Mouse (Mus musculus) left cerebral cortex, postnatal 36 days (tissue): ENCODE data around the gene Gm15093. TPM values are rescaled to one million over a fixed set of nuclear protein-coding genes. Genes with fewer than 3 reads are reported as not detected.
"Not testable (repeated sequence)": the region's sequence is repeated elsewhere in the genome, so short reads cannot be mapped to it uniquely, and the experiment has no call there.

Experiments used
- DNase-seq, 2 experiments: peaks; one replicate each; pipeline ENCODE4 v3.0.0; 2021 to 2022; ENCODE audit warnings: low spot score in 2 of 2, mixed read lengths in 1 of 2
- intact Hi-C: fragments of 180-260 bp; cut with DNase I; formaldehyde crosslinking; loops from one replicate; pipeline ENCODE4 v1.15.1; 2025
- total RNA-seq, 2 experiments: library from RNA; stranded (reverse); gene quantifications; 2 replicates each; pipeline ENCODE4 v1.2.3; 2021

The Gm15093 gene
- total RNA-seq = not detected

- intact Hi-C loops, DNase-seq: not testable (repeated sequence)
These were observed at the start of gene Gm15093 for GRCm38 (mm10) chrX:149272077-149272476. TSS of gene Gm15093 (plus strand) at chrX:149272377.

Other genes with a start within 250 kb of the Gm15093 start
- gene Ott, start 198.1 kb upstream of the Gm15093 start, total RNA-seq = not detected
- not detected for gene Gm15085, start 175.2 kb downstream of the Gm15093 start, total RNA-seq